Mouse (Mus musculus): ENCODE measurements around the gene Edem1.

DNA sequence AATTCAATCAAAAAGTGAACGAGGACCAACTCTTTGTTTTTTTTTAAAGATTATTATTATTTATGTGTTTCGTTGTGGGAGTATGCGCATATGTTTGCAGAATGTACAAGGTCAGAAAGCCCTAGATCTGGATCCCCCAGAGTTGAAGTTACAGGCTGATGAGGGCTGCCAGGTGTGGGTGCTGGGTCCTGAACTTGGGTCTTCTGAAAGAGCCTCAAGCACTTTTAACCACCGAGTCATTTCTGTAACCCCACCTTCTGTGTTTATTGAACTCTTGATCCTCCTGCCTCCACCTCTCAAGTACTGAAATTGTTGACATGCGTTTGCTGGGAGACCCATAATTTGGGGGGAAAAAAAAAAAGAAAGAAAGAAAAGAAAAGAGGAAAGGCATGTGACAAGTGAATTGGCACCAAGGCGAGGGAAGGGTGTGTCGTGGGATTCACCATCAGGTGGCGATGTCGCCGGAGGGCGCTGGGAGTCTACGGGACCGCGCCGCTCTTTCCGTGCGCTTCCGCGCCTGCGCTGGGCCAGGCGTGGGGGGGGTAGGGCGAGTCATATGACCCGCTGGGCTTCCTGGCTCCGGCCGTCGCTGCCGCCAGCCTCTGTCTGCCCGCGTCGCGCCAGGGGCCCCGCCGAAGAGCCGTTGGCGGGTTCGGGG is 45.8 kb upstream of the Edem1 start, which contains the start of gene Arl8b:
- peak; percentile 96 for TF ChIP-seq CTCF (IDR thresholded peaks at IDR 0.05; ENCODE audit: control insufficient read depth, insufficient read depth, insufficient read length)
- TF ChIP-seq CEBPB (IDR thresholded peaks at IDR 0.05; ENCODE audit: low read depth) = no peak
- no peak for TF ChIP-seq MYOG (IDR thresholded peaks at IDR 0.05; ENCODE audit: control insufficient read depth, extremely low read depth, insufficient read length)
